Comparison of ENCODE assay signal across 8 mouse cellular contexts in the genomic region with DNA sequence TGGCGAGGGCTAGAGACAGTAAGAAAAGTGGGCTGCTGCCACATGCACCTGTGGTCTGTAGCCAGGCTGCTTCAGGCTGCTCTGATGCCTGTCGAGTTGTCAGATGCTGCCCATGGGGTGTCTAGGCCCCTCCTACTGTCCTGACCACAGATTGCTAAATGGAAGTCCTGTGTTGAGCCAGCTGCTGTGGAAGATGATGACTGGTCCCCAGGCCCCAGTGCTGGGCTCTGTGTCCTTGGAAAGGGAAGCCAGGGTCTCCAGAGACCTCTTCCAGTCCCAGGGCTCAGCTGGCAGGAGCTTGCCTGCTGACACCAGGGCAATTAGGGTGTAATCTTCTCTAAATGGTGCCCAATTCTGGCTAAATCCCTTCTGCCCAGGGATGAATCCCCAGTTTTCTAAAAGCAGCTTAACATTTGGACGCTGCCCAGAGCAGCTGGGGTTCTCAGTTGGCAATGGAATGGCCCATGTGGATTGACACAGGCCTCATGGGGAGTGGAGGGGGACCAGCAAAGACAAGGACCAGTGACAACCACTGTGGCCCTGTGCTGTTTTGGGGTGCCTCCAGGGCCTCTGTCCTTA. TPM values are rescaled to one million over a fixed set of nuclear protein-coding genes. Genes with fewer than 3 reads are reported as not detected.
A peak's percentile ranks its signal among the peaks of the same experiment; 100 is the strongest.
DNase-seq lines count a peak whose midpoint lies in the region; ATAC-seq lines count a peak whose summit lies in the region.

No protein-coding gene starts in this region.

- no peak overlapping the region for H3K4me2 ChIP-seq in forebrain, embryonic 12.5 days
- no peak overlapping the region for H3K4me2 ChIP-seq in heart, embryonic 15.5 days
- H3K4me2 ChIP-seq in midbrain, embryonic 14.5 days (ENCODE audit: low read length) = no peak overlapping the region

- H3K4me1 ChIP-seq in forebrain, embryonic 12.5 days = peaks cover 33% of the 10 kb centered on the region
- peaks cover 15% of the 10 kb centered on the region for H3K4me1 ChIP-seq in forebrain, embryonic 10.5 days
- peaks cover 56% of the 10 kb centered on the region for H3K4me1 ChIP-seq in brown adipose tissue, adult 24 weeks (ENCODE audit: control insufficient read depth, insufficient read depth, insufficient read length, low read length)
- H3K4me1 ChIP-seq in heart, embryonic 15.5 days (replicated peaks) = peaks cover 68% of the 10 kb centered on the region
- peaks cover 8% of the 10 kb centered on the region; the same call in 1 of the 2 replicates for H3K4me1 ChIP-seq in midbrain, embryonic 14.5 days (ENCODE audit: control insufficient read depth, insufficient read depth, low read length)

- H3K27ac ChIP-seq in forebrain, embryonic 12.5 days = peak overlapping the region; percentile 9; the same call in 1 of the 2 replicates
- H3K27ac ChIP-seq in forebrain, embryonic 10.5 days = no peak overlapping the region
- peak overlapping the region; percentile 54 for H3K27ac ChIP-seq in brown adipose tissue, adult 24 weeks (replicated peaks; ENCODE audit: low read depth, low read length)
- peak overlapping the region; percentile 58 for H3K27ac ChIP-seq in heart, embryonic 15.5 days
- H3K27ac ChIP-seq in midbrain, embryonic 14.5 days (replicated peaks; ENCODE audit: low read depth, low read length) = no peak overlapping the region

- WGBS in forebrain, embryonic 12.5 days = 50% methylated on average over 3 of the region's 3 CpGs
- 60% methylated on average over 3 of the region's 3 CpGs for WGBS in forebrain, embryonic 10.5 days
- WGBS in heart, embryonic 15.5 days = 53% methylated on average over 3 of the region's 3 CpGs
- 39% methylated on average over 3 of the region's 3 CpGs for WGBS in midbrain, embryonic 14.5 days

- H3K9ac ChIP-seq in forebrain, embryonic 12.5 days = no peak overlapping the region
- H3K9ac ChIP-seq in heart, embryonic 15.5 days = no peak overlapping the region
- H3K9ac ChIP-seq in midbrain, embryonic 14.5 days (replicated peaks; ENCODE audit: low read length) = no peak overlapping the region

- 0 out of 2 replicates have a peak, but pooled peaks cover 4% of the 10 kb centered on the region for H3K36me3 ChIP-seq in forebrain, embryonic 12.5 days (replicated peaks)
- peaks cover 20% of the 10 kb centered on the region for H3K36me3 ChIP-seq in forebrain, embryonic 10.5 days (replicated peaks)
- peaks cover 10% of the 10 kb centered on the region; the same call in 1 of the 2 replicates for H3K36me3 ChIP-seq in heart, embryonic 15.5 days
- H3K36me3 ChIP-seq in midbrain, embryonic 14.5 days (ENCODE audit: control insufficient read depth, insufficient read depth, low read length) = peaks cover 4% of the 10 kb centered on the region; the same call in 1 of the 2 replicates

- H3K9me3 ChIP-seq in forebrain, embryonic 12.5 days = no peaks in the 10 kb centered on the region
- H3K9me3 ChIP-seq in forebrain, embryonic 10.5 days = no peaks in the 10 kb centered on the region; the same call in 1 of the 2 replicates
- H3K9me3 ChIP-seq in heart, embryonic 15.5 days (replicated peaks) = no peaks in the 10 kb centered on the region
- H3K9me3 ChIP-seq in midbrain, embryonic 14.5 days (ENCODE audit: control insufficient read depth, low read length) = no peaks in the 10 kb centered on the region

- peak; percentile 56 for ATAC-seq in forebrain, embryonic 12.5 days (ENCODE audit: low FRiP score)
- ATAC-seq in heart, embryonic 15.5 days (replicated peaks; ENCODE audit: insufficient number of reproducible peaks, insufficient read depth, low FRiP score, low read depth) = 0 out of 2 replicates have a peak, but pooled peaks have one; percentile 28
- peak; percentile 64; the same call in 1 of the 2 replicates for ATAC-seq in midbrain, embryonic 14.5 days (ENCODE audit: low FRiP score, low TSS enrichment)

- no peaks in the 10 kb centered on the region for H3K27me3 ChIP-seq in forebrain, embryonic 12.5 days
- H3K27me3 ChIP-seq in forebrain, embryonic 10.5 days (ENCODE audit: poor library complexity, severe bottlenecking) = no peaks in the 10 kb centered on the region
- no peaks in the 10 kb centered on the region for H3K27me3 ChIP-seq in heart, embryonic 15.5 days
- H3K27me3 ChIP-seq in midbrain, embryonic 14.5 days (ENCODE audit: control insufficient read depth, insufficient read depth, low read length) = no peaks in the 10 kb centered on the region

- no peak overlapping the region for H3K4me3 ChIP-seq in forebrain, embryonic 12.5 days (replicated peaks)
- no peak overlapping the region for H3K4me3 ChIP-seq in forebrain, embryonic 10.5 days
- H3K4me3 ChIP-seq in brown adipose tissue, adult 24 weeks (ENCODE audit: insufficient read depth, low read depth, low read length) = no peak overlapping the region
- no peak overlapping the region for H3K4me3 ChIP-seq in heart, embryonic 15.5 days
- H3K4me3 ChIP-seq in midbrain, embryonic 14.5 days (replicated peaks; ENCODE audit: low read depth, low read length) = no peak overlapping the region

- no peak for DNase-seq in forebrain, embryonic 10.5 days (ENCODE audit: extremely low spot score, low spot score)
- DNase-seq in midbrain, embryonic 14.5 days = peak; percentile 57
- DNase-seq in thymus, postnatal 25 days = no peak
- no peak for DNase-seq in urinary bladder, adult 18-20 months (ENCODE audit: low spot score in 2 of 2)
- DNase-seq in layer of hippocampus, adult 9-10 months (ENCODE audit: low spot score) = no peak

RNA-seq across cellular contexts. Expression of a gene that starts 11.3 kb away (rescaled TPM):
- 38.9 and 39.1 TPM in 2 replicates for polyA plus RNA-seq in forebrain, embryonic 12.5 days (2016; fragmentation: Nextera tagmentation; extraction: Ambion mirVana)
- polyA plus RNA-seq in forebrain, embryonic 10.5 days (2016; fragmentation: Nextera tagmentation; extraction: Ambion mirVana) = 26.2 and 28.8 TPM in 2 replicates
- 34.0 and 37.1 TPM in 2 replicates for polyA plus RNA-seq in brown adipose tissue, adult 24 weeks (2012; ENCODE audit: insufficient read depth, insufficient read length, missing spikeins)
- 47.4 and 48.2 TPM in 2 replicates for polyA plus RNA-seq in heart, embryonic 15.5 days (2015; fragmentation: Nextera tagmentation; extraction: Ambion mirVana)
- polyA plus RNA-seq in midbrain, embryonic 14.5 days (2014; fragmentation: Nextera tagmentation; extraction: Ambion mirVana) = 25.3 and 30.1 TPM in 2 replicates

RNA-seq across cellular contexts. Expression of a gene that starts 32.6 kb away (rescaled TPM):
- 1.7 and 2.5 TPM in 2 replicates for polyA plus RNA-seq in forebrain, embryonic 12.5 days (2016; fragmentation: Nextera tagmentation; extraction: Ambion mirVana)
- polyA plus RNA-seq in forebrain, embryonic 10.5 days (2016; fragmentation: Nextera tagmentation; extraction: Ambion mirVana) = 0.90 and 1.1 TPM in 2 replicates
- polyA plus RNA-seq in brown adipose tissue, adult 24 weeks (2012; ENCODE audit: insufficient read depth, insufficient read length, missing spikeins) = 0.59 and 1.1 TPM in 2 replicates
- polyA plus RNA-seq in heart, embryonic 15.5 days (2015; fragmentation: Nextera tagmentation; extraction: Ambion mirVana) = 0.14 and 0.32 TPM in 2 replicates
- 1.8 and 2.0 TPM in 2 replicates for polyA plus RNA-seq in midbrain, embryonic 14.5 days (2014; fragmentation: Nextera tagmentation; extraction: Ambion mirVana)

Comparison
In these comparisons a context has a peak if more than half of its experiments do, and no peak if none do; other contexts are left out.
1. H3K27ac ChIP-seq: peak in forebrain, embryonic 12.5 days (single experiment), brown adipose tissue, adult 24 weeks (single experiment) and heart, embryonic 15.5 days (single experiment); none in forebrain, embryonic 10.5 days (single experiment) and midbrain, embryonic 14.5 days (single experiment).
2. Peak in every context shown above with its lines, with median percentiles within 50 percentile points of each other: ATAC-seq.